Mouse (Mus musculus): ENCODE measurements around the gene Mtap.

Mtap gene

DNA sequence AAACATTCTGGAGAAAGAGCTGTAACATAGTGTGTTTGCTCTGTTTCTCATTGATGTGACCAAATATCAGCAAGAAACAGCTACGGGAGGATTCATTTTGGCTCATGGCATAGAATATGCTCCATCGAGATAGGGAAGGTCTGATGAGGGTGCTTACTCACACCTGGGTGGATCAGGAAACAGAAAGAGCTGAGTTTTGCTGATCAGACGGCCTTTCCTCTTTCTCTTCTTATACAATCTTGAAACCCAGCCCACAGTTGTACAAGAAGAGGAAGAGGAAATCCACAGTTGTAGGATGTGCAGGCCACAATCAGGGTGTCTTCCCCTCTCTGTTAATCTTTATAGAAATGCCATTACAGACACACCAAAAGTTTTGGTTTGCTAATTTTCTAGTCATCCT is 75.3 kb downstream of the Mtap start:
- DNase-seq (ENCODE audit: inconsistent ontology term), result no peak
